Mouse (Mus musculus): ENCODE data around the gene Espnl. TPM values are rescaled to one million over a fixed set of nuclear protein-coding genes. Genes with fewer than 3 reads are reported as not detected.

The Espnl gene
- total RNA-seq, 1 experiment from 2014 or later: not detected

DNA sequence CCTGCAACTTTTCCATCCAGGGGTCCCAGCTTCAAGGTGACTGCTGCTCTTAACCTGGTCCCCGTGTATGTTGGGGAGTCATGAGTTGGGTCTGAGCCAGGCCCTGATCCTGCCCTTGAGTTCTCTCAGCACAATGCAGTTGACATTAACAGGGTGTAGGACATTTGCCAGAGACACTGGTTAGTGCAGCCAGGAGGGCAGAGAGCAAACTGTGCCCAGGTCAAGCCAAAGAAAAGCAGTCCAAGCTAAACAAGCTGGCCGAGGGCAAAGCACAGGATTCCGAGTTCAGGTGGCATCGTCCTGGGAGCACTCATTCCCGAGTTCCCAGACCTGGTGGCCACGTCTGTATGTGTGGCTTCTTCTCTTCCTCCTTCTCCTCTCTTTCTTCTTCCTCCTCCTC lies 4.2 kb upstream of the Espnl start:
- DNase-seq: no peak

DNA sequence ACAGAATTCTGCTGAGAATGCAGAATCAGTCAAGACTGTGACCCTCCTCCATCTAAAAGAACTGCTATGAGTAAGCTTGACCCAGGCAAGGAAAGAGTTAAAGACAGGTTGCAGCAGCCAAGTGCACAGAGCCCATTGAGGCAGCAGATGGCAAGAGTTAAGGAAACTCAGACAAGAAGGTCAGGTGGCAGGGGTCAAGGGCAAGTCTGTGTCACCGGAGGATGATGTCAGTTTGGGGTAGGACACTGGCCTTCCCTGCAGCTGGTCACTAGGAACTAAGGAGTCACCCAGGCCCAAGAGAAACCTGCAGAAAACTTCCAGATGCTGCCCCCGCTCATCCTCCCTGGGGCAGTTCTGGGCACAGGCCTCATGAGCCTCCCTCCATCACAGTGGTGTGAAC lies 2.8 kb downstream of the Espnl start:
- no peak for DNase-seq

DNA sequence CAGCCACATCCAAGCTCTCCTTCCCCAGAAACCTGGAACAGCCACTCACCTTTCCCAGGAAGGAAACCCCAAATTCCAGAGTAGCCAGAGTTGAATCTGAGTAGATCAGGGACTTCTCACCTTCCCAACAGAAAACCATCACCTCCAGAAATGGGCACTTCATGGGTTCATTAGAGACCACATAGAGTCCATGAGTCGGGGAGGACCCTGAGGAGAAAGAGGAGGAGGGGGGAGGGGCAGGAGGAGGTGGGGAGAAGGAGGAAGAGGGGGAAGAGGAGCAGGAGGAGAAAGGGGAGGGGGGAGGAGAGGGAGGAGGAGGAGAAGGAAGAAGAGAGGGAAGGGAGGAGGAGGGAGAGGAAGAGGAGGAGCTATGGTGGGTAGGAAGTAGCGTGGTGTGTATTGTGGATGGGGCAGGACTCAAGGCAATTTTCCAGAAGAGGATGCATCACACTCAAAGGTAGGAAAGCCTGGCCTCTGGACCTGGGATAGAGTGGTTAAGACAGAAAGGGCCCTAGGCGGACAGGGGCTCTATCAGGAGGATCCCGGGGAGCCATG lies 3.7 kb downstream of the Espnl start:
- DNase-seq: no peak

DNA sequence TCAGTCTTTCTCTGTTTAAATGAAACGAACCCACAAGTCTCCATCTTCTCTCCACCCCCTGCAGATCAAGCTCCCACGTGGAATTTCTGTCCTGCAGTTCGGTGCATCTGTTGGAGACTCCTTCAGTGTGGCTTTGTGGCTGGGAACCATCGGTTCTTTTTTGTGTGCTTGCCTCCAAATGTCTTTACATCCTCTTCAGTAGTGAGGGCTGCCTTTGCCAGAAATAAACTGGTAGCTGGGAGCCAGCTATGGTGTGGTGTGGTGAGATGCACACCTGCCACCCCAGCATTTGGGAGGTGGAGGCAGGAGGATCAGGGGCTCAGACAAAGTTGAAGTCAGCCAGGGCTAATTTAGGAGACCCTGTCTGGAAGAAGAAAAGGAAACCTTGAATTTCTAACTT lies 10.2 kb downstream of the Espnl start:
- no peak for DNase-seq

DNA sequence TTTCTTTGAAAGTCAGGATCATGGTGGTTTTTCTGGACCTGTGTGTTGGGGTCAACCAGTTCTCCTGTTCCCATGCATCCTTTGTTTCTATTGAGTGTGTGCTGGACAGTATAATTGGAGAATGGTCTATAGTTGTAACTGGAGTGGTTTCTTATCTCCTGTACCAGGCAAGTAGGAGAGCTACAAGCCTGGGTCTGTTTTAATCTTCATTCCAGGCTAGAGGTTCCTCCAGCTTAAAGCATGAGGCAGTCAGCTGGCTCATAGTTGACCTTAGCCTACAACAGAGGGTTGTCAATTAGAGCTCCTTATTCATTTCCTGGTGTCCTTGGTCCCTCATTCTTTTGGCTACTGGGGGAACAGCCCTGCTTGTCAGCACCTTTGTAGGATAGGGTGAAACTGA lies 11.7 kb downstream of the Espnl start:
- DNase-seq: no peak

DNA sequence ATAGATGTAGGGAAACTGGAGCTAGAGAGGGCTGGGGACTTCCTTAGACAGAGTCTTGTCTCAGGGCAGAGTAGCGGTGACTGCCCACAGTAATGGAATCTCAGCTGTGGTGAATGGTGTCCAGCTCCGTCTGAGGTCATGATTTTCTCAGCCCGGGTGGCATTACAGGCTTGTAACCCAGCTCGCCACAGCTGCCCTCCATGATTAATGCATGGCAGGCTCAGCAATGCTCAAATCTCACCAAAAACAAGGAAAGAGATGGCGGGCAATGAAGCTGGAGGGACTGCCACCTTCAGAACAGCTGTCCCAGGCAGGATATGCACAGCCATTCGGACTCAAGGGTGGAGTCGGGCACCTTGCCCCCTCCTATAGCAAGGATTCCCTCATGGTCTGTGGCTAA lies 15.5 kb downstream of the Espnl start:
- no peak for DNase-seq

DNA sequence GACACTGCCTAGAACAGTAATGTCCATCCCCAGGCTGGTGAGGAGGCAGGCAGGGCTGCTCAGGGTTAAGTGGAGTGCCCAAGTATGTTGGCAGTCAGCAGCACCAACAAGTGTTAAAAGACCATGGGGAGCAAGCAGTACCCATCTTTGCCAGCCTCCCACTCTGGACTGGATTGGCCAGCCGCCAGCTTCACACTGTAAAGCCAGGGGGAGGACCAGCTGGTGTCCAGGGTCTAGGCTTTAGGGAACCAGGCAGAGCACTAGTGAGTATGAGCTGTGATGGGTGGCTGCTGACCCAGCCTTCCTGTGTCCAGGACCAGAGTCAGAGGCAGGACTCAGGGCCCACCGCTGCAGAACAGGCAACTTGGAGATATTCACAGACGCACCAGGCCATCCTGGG lies 22.1 kb downstream of the Espnl start:
- no peak for DNase-seq

DNA sequence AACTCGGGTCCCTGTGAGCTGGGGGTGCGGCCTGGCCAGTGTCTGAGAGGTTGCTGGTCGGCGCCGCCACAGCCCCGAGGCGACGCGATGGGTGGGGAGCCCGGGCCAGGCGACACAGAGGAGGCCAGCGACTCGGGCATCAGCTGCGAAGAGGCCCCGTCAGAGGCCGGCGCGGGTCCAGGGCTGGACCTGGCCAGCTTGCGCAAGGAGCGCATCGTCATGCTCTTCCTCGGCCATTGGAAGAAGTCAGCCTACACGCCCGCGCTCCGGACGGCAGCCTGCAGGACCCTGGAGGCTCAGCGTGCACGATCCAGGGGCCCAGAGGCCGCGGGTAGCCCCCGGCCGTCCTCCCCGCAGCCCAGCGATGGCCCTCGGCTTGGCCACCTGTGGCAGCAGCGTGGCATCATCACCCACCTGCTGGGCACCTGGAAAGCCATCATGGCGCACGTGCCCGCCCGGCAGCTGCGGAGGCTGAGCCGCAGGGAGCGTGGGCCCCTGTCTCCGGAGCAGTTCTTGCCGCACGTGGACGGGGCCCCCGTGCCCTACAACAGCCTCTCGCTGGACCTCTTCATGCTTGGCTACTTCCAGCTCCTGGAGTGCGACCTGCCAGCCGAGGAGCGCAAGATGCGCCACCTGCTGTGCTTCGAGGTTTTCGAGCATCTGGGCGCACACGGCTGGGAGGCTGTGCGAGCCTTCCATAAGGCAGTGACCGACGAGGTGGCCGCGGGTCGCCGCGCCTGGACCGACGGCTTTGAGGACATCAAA lies 23.2 kb downstream of the Espnl start:
- peak; percentile 51 for DNase-seq

DNA sequence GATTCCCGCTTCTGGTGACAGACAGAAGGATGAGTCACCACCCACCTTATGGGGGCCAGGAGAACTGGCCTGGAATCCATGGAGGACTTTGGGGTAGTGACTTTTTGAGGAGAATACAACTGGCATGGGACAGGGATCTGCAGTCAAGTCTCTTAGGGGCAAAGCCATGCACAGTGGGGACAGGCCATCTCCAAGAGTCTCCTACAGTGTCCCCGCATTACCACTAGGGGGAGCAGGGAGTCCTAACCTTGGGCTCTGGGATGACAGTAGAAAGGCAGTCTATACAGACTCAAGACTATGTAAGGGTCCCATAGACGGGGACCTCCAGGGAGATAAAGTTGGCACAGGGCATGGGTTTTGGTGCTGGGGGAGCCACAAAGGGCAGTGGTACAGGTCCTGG lies 25.0 kb downstream of the Espnl start:
- peak; percentile 79 for DNase-seq

DNA sequence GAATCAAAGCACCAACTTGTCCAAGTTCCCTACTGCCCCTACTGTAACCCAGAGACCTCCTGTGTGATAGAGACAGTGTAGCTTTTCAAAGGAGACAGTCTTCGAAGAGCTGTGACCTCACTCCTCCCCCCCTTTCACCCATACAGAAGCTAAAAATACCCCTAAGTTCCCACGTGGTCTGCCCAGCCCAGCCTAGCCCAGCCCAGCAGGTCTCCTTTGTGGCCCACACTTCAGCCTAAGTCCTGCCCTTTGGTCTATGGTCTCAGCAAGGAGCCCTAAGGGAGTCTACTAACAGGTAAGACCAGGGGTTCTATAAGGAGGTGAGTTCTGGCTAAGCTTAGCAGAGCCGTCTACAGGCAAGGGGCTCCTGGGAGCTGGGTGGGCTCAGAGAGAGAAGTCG lies 29.0 kb downstream of the Espnl start, which contains the start of gene Klhl30:
Gene Klhl30, plus strand, starts transcription at position 176 of the 400 bp plus-strand sequence.
- no peak for DNase-seq

DNA sequence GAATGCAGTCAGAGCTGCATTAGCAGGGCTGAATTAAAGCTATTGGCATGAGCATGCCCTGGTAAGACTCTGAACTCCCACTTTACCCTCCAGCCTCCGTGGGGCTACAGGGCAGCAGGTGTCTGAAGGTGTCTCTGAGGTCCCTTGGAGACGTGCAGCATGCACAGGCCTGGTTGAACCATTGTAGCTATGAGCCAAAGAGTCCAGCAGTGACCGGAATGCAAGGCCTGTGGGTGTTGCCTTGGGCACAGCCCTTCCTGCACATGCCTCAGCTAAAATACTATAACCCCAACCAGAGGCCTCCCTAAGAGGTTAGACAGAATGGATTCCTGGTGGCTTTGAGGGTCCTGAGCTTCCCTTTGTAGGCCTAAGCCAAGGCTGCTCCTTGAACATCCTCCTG lies 29.4 kb downstream of the Espnl start:
- no peak for DNase-seq

DNA sequence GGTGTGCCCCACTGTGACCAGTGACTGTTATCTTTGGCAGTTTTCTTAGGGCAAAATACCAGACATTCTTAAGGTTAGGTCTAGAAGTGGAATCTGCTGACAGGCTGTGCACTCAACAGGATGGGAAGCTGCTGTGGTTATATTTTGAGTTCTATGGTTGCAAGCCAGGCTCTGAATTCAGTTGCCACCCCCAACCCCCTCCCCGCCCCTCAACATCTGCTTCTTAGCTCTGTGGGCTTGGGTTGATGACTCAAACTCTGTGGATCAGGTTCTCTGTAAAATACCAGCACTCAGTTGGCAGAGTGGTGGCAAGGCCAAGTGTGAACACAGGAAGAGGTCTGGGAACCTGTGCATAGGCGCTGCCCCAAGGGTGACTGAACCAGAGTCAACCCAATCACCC lies 30.4 kb downstream of the Espnl start:
- no peak for DNase-seq

DNA sequence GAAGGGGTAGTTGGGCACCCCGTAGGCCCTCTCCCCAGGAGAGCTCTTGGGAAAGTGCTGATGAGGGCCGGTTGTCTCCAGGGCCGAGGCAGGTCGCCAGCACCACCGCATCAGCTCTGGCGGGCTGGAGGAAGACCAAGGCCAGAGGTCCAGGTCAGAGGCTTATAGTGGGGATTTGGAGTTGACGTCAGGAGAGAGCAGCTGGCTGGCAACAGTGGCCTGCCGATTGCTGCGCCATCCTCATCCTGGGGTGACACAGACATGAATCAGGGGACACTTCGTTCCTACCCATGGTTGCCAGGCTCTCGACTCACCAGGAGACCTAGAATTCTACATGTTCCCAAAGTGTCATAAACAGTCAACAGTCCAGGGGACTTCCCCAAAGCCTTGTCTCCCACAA lies 34.2 kb downstream of the Espnl start:
- no peak for DNase-seq

DNA sequence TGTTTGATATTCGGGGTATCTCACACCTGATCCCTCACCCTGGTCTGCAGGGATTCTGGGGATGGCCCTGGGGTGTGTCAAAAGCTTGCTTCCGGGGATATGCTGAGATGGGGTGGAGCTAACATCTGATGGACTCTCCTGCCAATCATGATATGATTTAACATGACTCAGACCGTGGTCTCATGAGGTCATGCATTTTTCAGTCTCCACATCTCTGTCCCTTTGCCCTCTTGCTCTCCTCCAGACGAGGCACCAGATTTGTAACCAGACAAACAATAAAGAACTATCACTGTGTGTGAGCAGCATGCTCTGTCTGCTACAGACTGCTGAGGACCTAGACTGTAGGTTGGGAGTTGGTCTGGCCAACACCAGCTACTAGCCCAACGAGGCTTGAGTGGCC lies 40.2 kb downstream of the Espnl start:
- DNase-seq: no peak

DNA sequence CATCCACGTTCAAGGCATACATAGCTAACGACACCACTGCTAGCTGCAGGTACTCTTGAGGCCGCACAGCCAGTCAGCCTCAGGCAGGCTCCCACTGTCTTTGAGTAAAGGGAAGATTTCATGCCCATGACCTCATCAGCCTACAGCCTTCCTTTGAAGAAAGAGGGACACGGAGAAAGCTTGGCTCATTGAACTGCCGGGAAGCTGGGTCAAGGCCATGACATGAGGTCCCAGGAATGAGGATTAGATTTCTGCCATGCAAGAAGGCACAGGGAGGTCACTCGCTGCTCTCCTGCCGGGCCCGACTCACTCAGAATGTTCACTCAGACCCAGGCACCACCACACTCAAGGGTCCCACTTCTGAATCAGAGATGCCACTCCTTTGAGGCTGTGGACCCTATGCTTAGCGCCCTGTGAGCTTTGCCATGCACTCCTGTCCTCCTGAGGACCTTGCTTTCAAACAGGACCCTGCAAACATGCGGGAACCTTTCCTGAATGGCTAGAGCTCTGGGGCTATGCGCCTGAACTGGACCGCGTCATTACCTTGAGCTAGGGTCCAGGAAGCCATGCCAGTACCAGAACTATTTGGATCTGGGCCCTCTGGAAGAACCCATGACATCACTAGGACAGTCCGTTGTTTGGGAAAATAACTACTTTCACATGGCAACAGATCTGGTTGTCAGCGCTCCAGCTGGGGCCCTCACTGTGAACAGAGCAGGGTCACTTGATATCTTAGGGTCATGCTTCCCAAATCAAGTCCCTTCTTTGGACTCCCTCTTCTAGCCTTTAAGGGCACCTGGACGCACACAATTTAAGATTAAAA lies 43.2 kb downstream of the Espnl start:
- no peak for DNase-seq

DNA sequence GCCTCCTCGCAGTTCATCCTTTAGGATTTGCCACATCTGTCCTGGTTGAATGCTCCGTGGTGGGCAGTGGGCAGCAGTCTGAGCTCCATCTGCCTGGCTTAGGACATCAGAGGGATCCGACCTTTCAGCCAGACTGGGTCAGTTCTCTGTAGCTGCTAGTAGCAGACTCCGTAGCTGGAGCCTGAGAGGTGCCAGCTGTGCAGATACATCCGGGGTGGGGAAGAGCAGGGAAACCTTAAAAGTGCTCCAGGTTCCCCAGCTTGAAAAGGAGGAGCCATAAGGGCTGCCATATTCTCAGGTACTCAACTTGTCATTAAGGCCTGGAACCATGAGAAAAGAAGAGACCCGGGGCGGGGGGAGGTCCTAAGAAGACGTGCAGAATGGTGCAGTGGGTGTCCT lies 43.9 kb downstream of the Espnl start:
- DNase-seq: no peak

DNA sequence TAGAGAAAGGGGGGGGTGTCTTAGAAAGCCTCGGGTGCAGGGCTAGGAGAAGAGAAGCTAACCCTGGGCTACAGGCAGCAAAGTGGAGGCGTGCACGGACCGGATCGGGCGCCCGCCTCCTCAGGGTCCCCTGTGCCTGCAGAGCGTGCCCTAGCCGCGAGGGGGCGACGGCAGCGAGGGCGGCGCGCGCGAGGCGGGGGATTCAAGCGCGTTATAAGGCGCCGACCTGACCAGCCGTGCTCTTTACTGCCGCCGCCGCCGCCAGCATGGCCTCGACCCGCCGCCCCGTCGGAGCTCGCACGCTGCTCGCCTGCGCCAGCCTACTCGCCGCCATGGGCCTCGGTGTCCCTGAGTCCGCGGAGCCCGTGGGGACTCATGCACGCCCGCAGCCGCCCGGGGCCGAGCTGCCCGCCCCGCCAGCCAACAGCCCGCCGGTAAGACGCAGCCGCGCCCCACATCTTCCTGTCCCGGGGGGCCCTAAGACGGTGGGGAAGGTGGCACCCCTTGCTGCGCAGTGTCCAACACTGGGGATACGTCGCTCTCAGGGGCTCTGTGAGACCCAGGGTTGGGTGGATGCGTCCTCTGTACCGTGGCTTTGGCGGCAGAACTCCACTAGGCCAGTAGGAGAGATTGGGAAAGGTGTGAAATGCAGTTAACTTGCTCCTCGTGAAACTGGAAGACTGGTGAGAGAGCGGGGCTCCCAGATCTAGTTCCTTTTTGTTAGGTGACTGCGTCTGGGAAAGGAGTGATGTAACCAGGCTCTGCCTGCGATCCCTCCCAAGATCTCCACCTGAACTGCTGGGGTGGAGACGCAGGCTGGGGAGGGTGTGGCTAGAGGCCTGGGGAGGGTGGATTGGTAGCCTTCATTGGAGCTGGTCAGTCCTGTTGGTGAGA lies 44.6 kb downstream of the Espnl start, which contains the start of gene Erfe:
Gene Erfe, plus strand, starts transcription at position 216 of the 894 bp plus-strand sequence.
- DNase-seq: peak; percentile 89

DNA sequence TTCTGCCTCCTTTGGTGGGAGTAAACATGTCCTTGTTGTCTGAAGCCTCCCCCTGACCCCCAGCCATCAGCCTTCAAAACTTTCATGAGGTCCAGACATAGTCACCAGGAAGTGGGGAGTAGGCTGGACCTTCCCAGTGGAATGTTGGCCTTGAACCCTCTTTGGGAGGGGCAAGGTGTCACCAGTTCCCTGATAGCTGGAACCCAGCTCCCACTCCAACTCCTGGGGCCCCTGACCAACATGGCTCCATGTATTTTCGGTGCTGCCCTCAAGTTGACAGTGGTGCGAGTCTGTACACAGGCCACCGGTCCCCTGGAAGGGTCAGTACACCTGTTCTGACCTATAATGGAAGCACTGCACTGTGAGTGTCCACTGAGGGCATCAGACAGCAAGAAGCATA lies 45.4 kb downstream of the Espnl start:
- DNase-seq: no peak

DNA sequence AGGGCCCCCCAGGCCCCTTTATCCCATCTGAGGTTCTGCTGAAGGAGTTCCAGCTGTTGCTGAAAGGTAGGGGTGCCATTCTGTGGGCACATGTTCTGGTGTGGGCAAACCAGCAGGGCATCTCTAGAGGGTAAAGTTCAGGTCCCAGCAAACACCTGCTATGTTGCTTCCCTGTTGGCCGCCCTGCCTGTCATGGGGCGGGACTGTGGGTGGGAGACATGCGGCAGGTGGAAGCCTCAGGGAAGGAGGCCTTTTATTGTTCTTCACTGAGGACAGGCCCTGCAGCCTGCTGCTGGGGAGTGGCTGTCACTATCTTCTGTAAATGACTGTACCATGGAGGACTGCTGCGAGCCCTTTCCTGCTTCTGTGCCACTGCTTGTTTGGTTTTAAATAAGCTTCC lies 47.5 kb downstream of the Espnl start:
- DNase-seq: no peak

DNA sequence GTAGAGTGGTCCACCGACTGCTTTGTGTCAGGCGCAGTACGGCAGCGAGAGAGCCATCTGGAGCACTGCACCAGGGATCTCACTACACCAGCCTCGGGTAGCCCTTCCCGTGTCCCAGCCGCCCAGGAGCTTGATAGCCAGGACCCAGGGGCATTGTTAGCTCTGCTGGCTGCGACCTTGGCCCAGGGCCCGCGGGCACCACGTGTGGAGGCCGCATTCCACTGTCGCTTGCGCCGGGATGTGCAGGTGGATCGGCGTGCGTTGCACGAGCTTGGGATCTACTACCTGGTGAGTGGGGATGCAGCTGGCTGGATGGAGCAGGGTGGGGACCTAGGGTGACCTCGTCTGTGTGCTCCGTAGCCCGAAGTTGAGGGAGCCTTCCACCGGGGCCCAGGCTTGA lies 48.2 kb downstream of the Espnl start:
- peak; percentile 74 for DNase-seq

DNA sequence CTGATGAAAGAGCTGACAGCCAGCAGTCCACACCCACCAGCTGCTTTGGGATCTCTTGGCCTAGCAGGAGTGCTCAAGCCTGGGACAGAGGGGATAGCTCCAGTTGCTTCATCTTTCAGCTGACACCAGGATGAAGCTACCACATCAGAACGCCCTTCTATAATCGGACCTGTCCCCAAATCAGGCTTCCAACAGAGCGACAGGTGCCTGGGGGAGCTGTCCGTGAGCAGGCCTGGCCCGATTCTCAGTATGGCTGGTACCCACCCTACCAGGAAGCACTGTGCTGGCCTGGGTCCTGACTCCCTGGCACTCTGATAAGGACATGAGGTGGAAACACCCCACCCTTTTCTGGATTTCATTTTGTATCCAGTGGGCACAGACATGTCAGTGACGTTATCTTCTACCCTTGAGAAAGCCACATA lies 51.5 kb downstream of the Espnl start:
- DNase-seq: no peak

DNA sequence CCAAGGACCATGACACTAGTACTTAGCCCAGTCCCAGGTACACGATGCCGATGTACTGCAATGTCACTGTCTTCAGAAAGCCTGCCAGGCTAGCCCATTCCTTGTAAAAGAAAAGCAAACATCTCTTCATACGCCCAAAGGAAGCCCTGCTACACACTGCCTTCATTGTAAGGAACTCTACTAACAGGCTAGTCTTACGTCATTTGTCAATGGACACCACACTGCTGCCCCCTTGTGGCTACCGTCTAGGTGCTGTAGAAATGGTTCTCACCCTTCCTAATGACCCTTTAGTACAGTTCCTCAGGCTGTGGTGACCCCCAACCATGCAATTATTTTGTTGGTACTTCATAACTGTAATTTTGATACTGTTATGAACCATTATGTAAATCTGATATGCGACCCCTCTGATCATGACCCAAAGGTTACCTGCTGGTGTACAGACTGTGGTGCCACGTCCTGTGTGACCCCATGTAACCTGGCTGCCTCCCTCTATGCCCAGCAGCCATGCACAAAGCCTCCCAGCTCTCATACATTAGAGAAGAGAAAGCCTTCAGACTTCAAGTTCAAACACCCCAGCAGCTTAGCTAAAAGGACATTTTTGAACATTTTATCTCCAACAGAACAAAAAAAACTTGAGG lies 58.7 kb downstream of the Espnl start:
- peak; percentile 86 for DNase-seq

Measured in adrenal gland, postnatal 14 days (tissue).